Mouse (Mus musculus) olfactory bulb, adult 2 months (tissue): Measurements from ENCODE around the gene Atrn.

Experiments
- CTCF ChIP-seq: fragments of 200-500 bp; IDR thresholded peaks from 2 replicates; pipeline ENCODE4 v1.5.1; 2012; ENCODE audit warnings: low read depth, mild to moderate bottlenecking, low read length, moderate library complexity; ENCODE audit not compliant: insufficient read depth
- POLR2A ChIP-seq: fragments of 200-500 bp; IDR thresholded peaks from 2 replicates; pipeline ENCODE4 v1.6.1; 2012; ENCODE audit warnings: mild to moderate bottlenecking, low read depth, low read length, moderate library complexity; ENCODE audit not compliant: insufficient read depth

DNA sequence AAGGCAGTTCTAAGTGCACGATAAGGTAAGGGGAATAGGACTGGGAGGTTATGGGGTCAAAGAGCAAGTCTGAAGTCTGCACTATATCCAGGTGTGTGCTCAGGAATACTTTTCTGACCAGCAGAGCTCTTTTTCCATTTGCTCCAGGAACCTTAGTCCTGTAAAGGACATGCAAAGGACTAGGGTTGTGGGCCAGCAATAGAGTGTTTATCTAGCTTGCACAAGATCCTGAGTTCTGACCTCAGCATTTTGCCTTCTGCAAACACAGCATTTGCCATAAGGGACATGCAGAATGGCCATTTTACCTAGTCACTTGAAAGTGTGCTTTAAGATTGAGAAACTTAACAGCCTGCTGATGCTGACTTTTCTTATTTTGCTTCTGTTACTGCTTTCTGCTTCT lies 58.7 kb downstream of the Atrn start:
- TF ChIP-seq CTCF (no peak), POLR2A (no peak)
